Mouse (Mus musculus) midbrain, embryonic 16.5 days (tissue): Measurements from ENCODE around the gene Rheb. TPM values are rescaled to one million over a fixed set of nuclear protein-coding genes. Genes with fewer than 3 reads are reported as not detected.

Experiments used
- ATAC-seq: fragments of 200-750 bp; cut with Nextera tagmentation; 2 replicates; pipeline ENCODE4 v1.8.0; 2017; ENCODE audit warnings: moderate TSS enrichment
- H3K27ac ChIP-seq: fragments of 300-500 bp; sonication (generic); 2 replicates; pipeline ENCODE4 v1.5.1; 2014; ENCODE audit warnings: mild to moderate bottlenecking, low read length, mixed read lengths
- H3K27me3 ChIP-seq: fragments of 300-500 bp; sonication (generic); 2 replicates; pipeline ENCODE4 v1.6.1; 2014; ENCODE audit warnings: low read depth, low read length, mixed read lengths; ENCODE audit not compliant: control insufficient read depth, insufficient read depth
- H3K36me3 ChIP-seq: fragments of 300-500 bp; sonication (generic); 2 replicates; pipeline ENCODE4 v1.6.1; 2014; ENCODE audit warnings: mild to moderate bottlenecking, low read length, moderate library complexity, mixed read lengths; ENCODE audit not compliant: control insufficient read depth, insufficient read depth
- H3K4me1 ChIP-seq: fragments of 300-500 bp; sonication (generic); 2 replicates; pipeline ENCODE4 v1.6.1; 2014; ENCODE audit warnings: mild to moderate bottlenecking, low read length, mixed read lengths; ENCODE audit not compliant: control insufficient read depth, insufficient read depth
- H3K4me2 ChIP-seq: fragments of 300-500 bp; sonication (generic); 2 replicates; pipeline ENCODE4 v1.6.1; 2014; ENCODE audit warnings: mild to moderate bottlenecking, low read length, mixed read lengths
- H3K4me3 ChIP-seq: fragments of 300-500 bp; sonication (generic); 2 replicates; pipeline ENCODE4 v1.5.1; 2014; ENCODE audit warnings: low read depth, mild to moderate bottlenecking, low read length, moderate library complexity, mixed read lengths
- H3K9ac ChIP-seq: fragments of 300-500 bp; sonication (generic); 2 replicates; pipeline ENCODE4 v1.6.1; 2014; ENCODE audit warnings: low read depth, low read length, mixed read lengths
- H3K9me3 ChIP-seq: fragments of 300-500 bp; sonication (generic); replicated peaks from 2 replicates; pipeline ENCODE4 v1.6.1; 2014; ENCODE audit warnings: mild to moderate bottlenecking, low read length, mixed read lengths; ENCODE audit not compliant: control insufficient read depth, poor library complexity, severe bottlenecking
- WGBS: fragments of 180-500 bp; shearing (Covaris S2); extraction: QIAGEN DNeasy Blood & Tissue Kit; methylation state at CpG from one replicate; pipeline ENCODE4 v1.1.7; 2014; 5-methylcytosine and 5-hydroxymethylcytosine counted together
- polyA plus RNA-seq: library from polyadenylated mRNA; unstranded; fragments of >200 nt; fragmentation: Nextera tagmentation; extraction: Ambion mirVana; gene quantifications from 2 replicates; pipeline ENCODE4 v1.2.1, GENCODE M21; 2015

The Rheb gene
- polyA plus RNA-seq, 1 experiment from 2014 or later = 255 TPM

DNA sequence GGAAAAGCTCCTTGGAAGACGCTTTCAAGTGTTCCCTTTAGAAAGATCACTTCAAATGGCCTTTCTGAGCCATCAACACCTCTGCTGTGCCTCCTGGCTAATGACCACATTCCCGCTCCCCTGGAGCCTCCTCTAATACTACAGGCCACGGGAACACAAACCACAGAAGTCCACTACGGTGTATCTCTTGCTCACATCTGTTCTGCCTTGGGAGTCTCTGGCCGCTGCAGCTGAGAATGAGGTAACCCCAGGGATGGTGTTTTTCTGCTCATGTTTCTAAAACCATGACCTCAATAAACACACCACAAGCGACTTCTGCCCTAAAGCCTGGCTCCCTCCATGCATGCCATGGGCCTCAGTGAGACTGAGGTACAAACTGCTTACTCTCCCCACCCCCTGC, 30.8 kb upstream of the Rheb start:
- no peaks in the 10 kb centered on the region for H3K27me3 ChIP-seq
- no peak overlapping the region for H3K9ac ChIP-seq
- H3K27ac ChIP-seq = no peak overlapping the region
- no peaks in the 10 kb centered on the region for H3K4me1 ChIP-seq
- no peak overlapping the region for H3K4me2 ChIP-seq
- H3K9me3 ChIP-seq = no peaks in the 10 kb centered on the region
- ATAC-seq = no peak
- WGBS = 83% methylated on average over 6 of the region's 6 CpGs
- H3K4me3 ChIP-seq = no peak overlapping the region
- peaks cover 15% of the 10 kb centered on the region for H3K36me3 ChIP-seq

- Histone ChIP-seq H3K9ac (no peak overlapping the region), H3K4me1 (no peaks in the 10 kb centered on the region), H3K4me2 (no peak overlapping the region), H3K4me3 (no peak overlapping the region), H3K36me3 (peaks cover 20% of the 10 kb centered on the region), H3K9me3 (no peaks in the 10 kb centered on the region), H3K27me3 (no peaks in the 10 kb centered on the region), H3K27ac (no peak overlapping the region)
- no peak for ATAC-seq
- WGBS = 92% methylated on average over 12 of the region's 12 CpGs
Observed at GRCm38 (mm10) chr5:24871276-24871675, 28.9 kb upstream of the Rheb start.

GRCm38 (mm10) chr5:24869796-24870289, 27.4 kb upstream of the Rheb start:
- Histone ChIP-seq H3K27me3 (no peaks in the 10 kb centered on the region), H3K4me1 (no peaks in the 10 kb centered on the region), H3K27ac (no peak overlapping the region), H3K36me3 (peaks cover 17% of the 10 kb centered on the region), H3K9me3 (no peaks in the 10 kb centered on the region), H3K4me3 (no peak overlapping the region), H3K9ac (no peak overlapping the region), H3K4me2 (no peak overlapping the region)
- 53% methylated on average over 11 of the region's 11 CpGs for WGBS
- peak; percentile 70 for ATAC-seq

DNA sequence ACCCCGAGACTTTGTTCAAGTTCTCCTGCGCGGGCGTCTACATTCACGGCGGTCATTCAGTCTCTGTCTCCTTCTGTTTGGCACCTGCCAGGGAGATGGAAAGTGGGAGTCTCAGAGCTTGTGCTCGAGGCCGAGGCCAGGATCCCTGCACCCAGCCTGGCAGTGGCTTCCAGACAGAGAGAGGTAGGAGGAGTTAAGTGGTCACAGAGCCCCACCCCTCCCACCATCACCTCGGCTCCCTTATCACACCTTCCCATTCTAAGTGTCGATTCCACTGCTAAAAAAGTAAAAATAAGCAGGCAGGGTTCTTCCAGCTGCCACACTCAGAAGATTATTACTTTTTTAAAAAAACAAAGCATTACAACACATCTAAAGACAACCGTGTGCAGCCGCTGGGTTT, 21.4 kb upstream of the Rheb start:
- no peak for ATAC-seq

GRCm38 (mm10) chr5:24861449-24861930, 19.1 kb upstream of the Rheb start:
- H3K9ac ChIP-seq = no peak overlapping the region
- no peak overlapping the region for H3K4me3 ChIP-seq
- no peak for ATAC-seq
- no peaks in the 10 kb centered on the region for H3K4me1 ChIP-seq
- no peak overlapping the region for H3K27ac ChIP-seq
- H3K9me3 ChIP-seq = no peaks in the 10 kb centered on the region
- no peak overlapping the region for H3K4me2 ChIP-seq
- peaks cover 18% of the 10 kb centered on the region for H3K36me3 ChIP-seq
- H3K27me3 ChIP-seq = no peaks in the 10 kb centered on the region
- 87% methylated on average over 9 of the region's 9 CpGs for WGBS

More for the DNA sequence above, 21.4 kb upstream of the Rheb start:
- H3K27me3 ChIP-seq = no peaks in the 10 kb centered on the region
- no peak overlapping the region for H3K27ac ChIP-seq
- 88% methylated on average over 12 of the region's 12 CpGs for WGBS
- H3K4me2 ChIP-seq = no peak overlapping the region
- H3K36me3 ChIP-seq = peaks cover 24% of the 10 kb centered on the region
- H3K9ac ChIP-seq = no peak overlapping the region
- H3K9me3 ChIP-seq = no peaks in the 10 kb centered on the region
- no peak overlapping the region for H3K4me3 ChIP-seq
- no peaks in the 10 kb centered on the region for H3K4me1 ChIP-seq

GRCm38 (mm10) chr5:24860635-24861448, 18.4 kb upstream of the Rheb start:
- peak; percentile 75 for ATAC-seq
- Histone ChIP-seq H3K9me3 (no peaks in the 10 kb centered on the region), H3K36me3 (peaks cover 13% of the 10 kb centered on the region), H3K27ac (no peak overlapping the region), H3K4me2 (no peak overlapping the region), H3K27me3 (no peaks in the 10 kb centered on the region), H3K4me3 (no peak overlapping the region), H3K4me1 (no peaks in the 10 kb centered on the region), H3K9ac (no peak overlapping the region)
- WGBS = 77% methylated on average over 13 of the region's 13 CpGs

- Histone ChIP-seq H3K9me3 (no peaks in the 10 kb centered on the region), H3K27me3 (no peaks in the 10 kb centered on the region), H3K36me3 (peaks cover 13% of the 10 kb centered on the region), H3K27ac (no peak overlapping the region), H3K4me2 (no peak overlapping the region), H3K4me1 (no peaks in the 10 kb centered on the region), H3K9ac (no peak overlapping the region), H3K4me3 (no peak overlapping the region)
- no peak for ATAC-seq
- WGBS = 80% methylated on average over 3 of the region's 3 CpGs
Observed at GRCm38 (mm10) chr5:24859771-24860540, 17.5 kb upstream of the Rheb start.

GRCm38 (mm10) chr5:24854827-24855600, 12.6 kb upstream of the Rheb start:
- H3K9ac ChIP-seq = no peak overlapping the region
- H3K4me2 ChIP-seq = no peak overlapping the region
- 73% methylated on average over 3 of the region's 3 CpGs for WGBS
- H3K36me3 ChIP-seq = no peaks in the 10 kb centered on the region
- no peaks in the 10 kb centered on the region for H3K27me3 ChIP-seq
- H3K4me1 ChIP-seq = no peaks in the 10 kb centered on the region
- no peak for ATAC-seq
- no peak overlapping the region for H3K4me3 ChIP-seq
- no peaks in the 10 kb centered on the region for H3K9me3 ChIP-seq
- no peak overlapping the region for H3K27ac ChIP-seq
